Mouse (Mus musculus): ENCODE measurements around the gene Fam92b.

Fam92b gene

GRCm38 (mm10) chr8:120152636-120153035 lies 24.6 kb downstream of the Fam92b start:
- DNase-seq (ENCODE audit: low spot score), result no peak

- no peak for DNase-seq (ENCODE audit: low spot score)
Observed at GRCm38 (mm10) chr8:120151151-120151550, 26.1 kb downstream of the Fam92b start.

- no peak for DNase-seq (ENCODE audit: low spot score)
Observed at GRCm38 (mm10) chr8:120150028-120150427, 27.2 kb downstream of the Fam92b start.

GRCm38 (mm10) chr8:120146051-120146450 lies 31.2 kb downstream of the Fam92b start:
- DNase-seq (ENCODE audit: low spot score), result no peak

- DNase-seq (ENCODE audit: low spot score), result no peak
Observed at GRCm38 (mm10) chr8:120144652-120145301, 32.5 kb downstream of the Fam92b start.

GRCm38 (mm10) chr8:120143911-120144651 lies 33.2 kb downstream of the Fam92b start:
- no peak for DNase-seq (ENCODE audit: low spot score)

GRCm38 (mm10) chr8:120140769-120141168 lies 36.5 kb downstream of the Fam92b start:
- DNase-seq (ENCODE audit: low spot score), result no peak

- no peak for DNase-seq (ENCODE audit: low spot score)
Observed at GRCm38 (mm10) chr8:120138958-120139357, 38.3 kb downstream of the Fam92b start.

GRCm38 (mm10) chr8:120136618-120137017 lies 40.6 kb downstream of the Fam92b start:
- no peak for DNase-seq (ENCODE audit: low spot score)

- DNase-seq (ENCODE audit: low spot score), result no peak
Observed at GRCm38 (mm10) chr8:120135687-120136086, 41.6 kb downstream of the Fam92b start.

GRCm38 (mm10) chr8:120133169-120133568 lies 44.1 kb downstream of the Fam92b start:
- no peak for DNase-seq (ENCODE audit: low spot score)

GRCm38 (mm10) chr8:120131158-120131557 lies 46.1 kb downstream of the Fam92b start:
- DNase-seq (ENCODE audit: low spot score), result no peak

GRCm38 (mm10) chr8:120129547-120129946 lies 47.7 kb downstream of the Fam92b start:
- no peak for DNase-seq (ENCODE audit: low spot score)

- no peak for DNase-seq (ENCODE audit: low spot score)
Observed at GRCm38 (mm10) chr8:120126357-120127161, 50.7 kb downstream of the Fam92b start.

- DNase-seq (ENCODE audit: low spot score), result no peak
Observed at GRCm38 (mm10) chr8:120124836-120125389, 52.4 kb downstream of the Fam92b start.

- DNase-seq (ENCODE audit: low spot score), result no peak
Observed at GRCm38 (mm10) chr8:120124261-120124660, 53.0 kb downstream of the Fam92b start.

GRCm38 (mm10) chr8:120120951-120121350 lies 56.3 kb downstream of the Fam92b start:
- no peak for DNase-seq (ENCODE audit: low spot score)

GRCm38 (mm10) chr8:120119931-120120330 lies 57.3 kb downstream of the Fam92b start:
- DNase-seq (ENCODE audit: low spot score), result no peak

- no peak for DNase-seq (ENCODE audit: low spot score)
Observed at GRCm38 (mm10) chr8:120119429-120119828, 57.8 kb downstream of the Fam92b start.

- DNase-seq (ENCODE audit: low spot score), result no peak
Observed at GRCm38 (mm10) chr8:120118847-120119246, 58.4 kb downstream of the Fam92b start.

- DNase-seq (ENCODE audit: low spot score), result no peak
Observed at GRCm38 (mm10) chr8:120118162-120118561, 59.1 kb downstream of the Fam92b start.

- no peak for DNase-seq (ENCODE audit: low spot score)
Observed at GRCm38 (mm10) chr8:120116600-120116999, 60.7 kb downstream of the Fam92b start.
